Mouse (Mus musculus): Measurements from ENCODE around the gene Spem1. TPM values are rescaled to one million over a fixed set of nuclear protein-coding genes. Genes with fewer than 3 reads are reported as not detected.
"Not testable (repeated sequence)": the region's sequence is repeated elsewhere in the genome, so short reads cannot be mapped to it uniquely, and the experiment has no call there.

The Spem1 gene
- polyA plus RNA-seq (2015; fragmentation: Nextera tagmentation; extraction: Ambion mirVana), result 0.21 and 0.34 TPM in 2 replicates

DNA sequence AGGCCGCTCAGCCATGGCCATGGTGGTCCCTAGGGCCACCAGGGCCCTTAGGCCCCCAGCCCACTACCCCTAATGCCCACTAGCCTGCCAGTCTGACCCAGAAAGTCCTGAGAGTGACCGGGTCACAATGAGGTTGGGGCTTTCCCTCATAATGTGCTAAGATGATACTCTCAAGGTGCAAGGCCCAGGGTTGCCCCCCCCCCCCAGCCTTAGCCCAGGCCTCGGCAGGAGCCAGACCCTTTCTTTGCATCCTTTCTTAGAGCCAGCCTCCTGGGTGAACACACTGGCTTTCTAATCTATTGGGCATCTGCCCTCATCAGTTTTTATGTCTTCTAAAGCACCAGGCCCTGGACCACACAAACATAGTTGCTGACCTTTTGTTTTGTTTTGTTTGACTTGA is at the start of gene Spem1:
Gene Spem1 (minus strand): TSS at position 101 of the 400 bp plus-strand sequence.
- Histone ChIP-seq H3K4me1 (replicated peaks) (no peaks in the 10 kb centered on the region), H3K9me3 (no peaks in the 10 kb centered on the region), H3K27me3 (no peaks in the 10 kb centered on the region), H3K4me2 (no peak within 1 kb of the TSS), H3K27ac (replicated peaks) (no peak within 1 kb of the TSS), H3K4me3 (no peak within 1 kb of the TSS), H3K9ac (no peak within 1 kb of the TSS), H3K36me3 (peaks cover 28% of the 10 kb centered on the region)
- no peak for ATAC-seq (ENCODE audit: low FRiP score, low read depth)
- 87% methylated on average over 3 of the region's 3 CpGs for WGBS

DNA sequence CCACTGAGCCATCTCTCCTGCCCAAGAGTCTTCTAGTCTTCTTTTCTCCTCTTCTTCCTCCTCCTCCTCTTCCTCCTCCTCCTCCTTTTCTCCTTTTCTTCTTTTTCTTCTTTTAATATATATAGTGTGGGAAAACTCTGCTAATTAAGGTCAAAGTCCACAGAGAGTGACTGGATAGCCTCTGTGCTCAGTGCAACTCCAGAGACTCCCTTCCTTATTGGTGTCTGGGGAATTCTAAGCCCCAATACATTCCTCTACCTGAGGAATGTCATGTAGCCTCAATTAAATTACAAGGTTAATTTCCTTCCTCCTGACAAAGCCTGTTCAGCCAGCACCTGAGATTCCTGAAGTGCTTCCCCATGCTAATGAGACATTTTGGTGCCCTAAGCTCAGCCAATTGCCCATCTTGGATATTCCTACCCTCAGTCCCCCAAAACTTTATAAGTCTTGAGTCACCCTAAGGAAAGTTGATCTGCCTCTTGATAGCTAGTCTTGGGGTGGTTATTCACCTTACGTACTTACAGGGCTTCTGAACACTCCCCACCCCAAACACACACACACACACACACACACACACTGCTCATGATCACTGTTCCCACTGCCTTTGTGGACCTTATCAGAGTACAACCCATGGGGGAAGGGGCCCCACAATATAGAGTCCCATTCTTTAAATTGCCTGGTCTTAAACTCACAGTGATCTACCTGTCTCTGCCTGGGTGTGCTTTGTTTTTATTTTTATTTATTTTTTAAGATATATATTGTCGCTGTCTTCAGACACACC is 48.5 kb upstream of the Spem1 start:
- Histone ChIP-seq H3K4me1 (replicated peaks) (no peaks in the 10 kb centered on the region), H3K27me3 (no peaks in the 10 kb centered on the region), H3K9me3 (no peaks in the 10 kb centered on the region), H3K36me3 (no peaks in the 10 kb centered on the region), H3K9ac (no peak overlapping the region), H3K4me3 (no peak overlapping the region), H3K27ac (replicated peaks) (no peak overlapping the region), H3K4me2 (no peak overlapping the region)
- ATAC-seq (ENCODE audit: low FRiP score, low read depth), result no peak
- 98% methylated on average over 2 of the region's 2 CpGs for WGBS

DNA sequence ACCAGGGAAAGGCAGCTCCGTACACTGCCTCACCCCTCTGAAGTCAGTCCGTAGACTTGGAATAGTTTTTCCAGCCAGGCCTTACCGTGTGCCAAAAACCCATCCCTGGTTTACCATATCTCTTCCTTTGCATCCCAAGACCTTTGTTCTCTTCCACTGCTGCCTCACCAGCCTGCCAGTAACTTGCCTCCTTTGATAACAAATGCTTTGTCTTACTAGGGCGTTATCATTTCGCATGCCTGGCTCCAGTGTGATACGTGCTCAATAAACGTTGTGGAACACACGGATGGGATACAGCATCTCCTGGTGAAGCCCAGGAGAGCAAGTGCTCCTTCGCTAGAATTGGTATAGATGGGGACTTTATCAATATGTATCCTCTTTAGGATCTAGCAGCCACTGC is 45.4 kb upstream of the Spem1 start:
- Histone ChIP-seq H3K4me2 (no peak overlapping the region), H3K4me1 (replicated peaks) (no peaks in the 10 kb centered on the region), H3K27ac (replicated peaks) (no peak overlapping the region), H3K4me3 (no peak overlapping the region), H3K9ac (no peak overlapping the region), H3K9me3 (no peaks in the 10 kb centered on the region), H3K36me3 (no peaks in the 10 kb centered on the region), H3K27me3 (no peaks in the 10 kb centered on the region)
- WGBS, result 69% methylated on average over 9 of the region's 9 CpGs
- ATAC-seq (ENCODE audit: low FRiP score, low read depth), result no peak

DNA sequence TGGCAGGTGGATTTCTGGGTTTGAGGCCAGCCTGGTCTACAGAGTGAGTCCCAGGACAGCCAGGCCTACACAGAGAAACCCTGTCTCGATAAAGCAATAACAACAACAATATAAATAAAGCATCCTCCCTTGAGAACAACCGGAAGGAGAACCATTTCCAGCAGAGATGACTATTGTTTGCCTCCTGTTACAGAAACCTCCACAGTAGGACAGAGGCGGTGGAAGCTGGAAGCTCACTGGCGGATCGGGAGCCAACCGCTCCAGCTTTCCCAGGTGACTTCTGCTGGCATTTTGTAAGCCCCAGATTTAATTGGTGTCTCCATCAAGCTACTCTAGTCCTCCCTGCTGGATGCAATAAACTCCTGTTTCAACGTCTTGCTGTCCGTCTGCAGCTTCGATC is 43.6 kb upstream of the Spem1 start:
- H3K36me3 ChIP-seq, result no peaks in the 10 kb centered on the region
- no peak overlapping the region for H3K27ac ChIP-seq (replicated peaks)
- H3K9me3 ChIP-seq, result no peaks in the 10 kb centered on the region
- no peak overlapping the region for H3K4me2 ChIP-seq
- WGBS, result 77% methylated on average over 9 of the region's 9 CpGs
- no peak for ATAC-seq (ENCODE audit: low FRiP score, low read depth)
- H3K27me3 ChIP-seq, result no peaks in the 10 kb centered on the region
- no peaks in the 10 kb centered on the region for H3K4me1 ChIP-seq (replicated peaks)
- H3K9ac ChIP-seq, result no peak overlapping the region
- H3K4me3 ChIP-seq, result no peak overlapping the region

DNA sequence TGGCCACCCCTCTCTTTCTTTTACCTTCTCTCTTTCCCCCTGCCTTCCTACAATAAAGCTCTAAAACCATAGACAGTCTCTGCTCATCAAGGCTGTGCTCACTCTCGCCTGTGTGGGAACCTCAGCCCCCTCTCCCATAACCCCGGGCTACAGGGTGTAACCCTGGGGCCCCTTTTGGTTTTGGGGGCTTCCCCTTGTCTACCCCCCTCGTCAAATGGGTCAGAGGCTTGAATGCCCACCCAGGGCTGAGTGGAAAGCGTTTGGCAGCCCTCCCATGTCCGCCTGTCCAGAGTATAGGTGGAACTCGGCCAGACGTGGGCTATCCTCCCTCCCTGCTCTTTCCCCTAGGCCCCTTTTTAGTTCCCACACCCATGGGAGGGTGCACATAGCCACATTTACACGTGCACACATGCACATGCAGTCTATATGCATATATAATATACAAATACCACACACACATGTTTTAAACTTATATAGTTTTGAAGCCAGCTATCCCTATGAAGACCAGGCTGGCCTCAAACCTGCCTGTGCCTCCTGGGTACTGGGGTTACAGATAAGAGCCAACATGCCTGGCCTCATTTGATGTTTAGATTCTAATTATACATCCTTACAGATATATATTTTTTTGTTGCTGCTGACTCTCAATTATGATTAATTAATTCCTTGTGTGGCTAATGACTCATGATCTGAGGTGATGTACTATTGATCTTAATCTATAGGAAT is 42.3 kb upstream of the Spem1 start:
- no peak overlapping the region for H3K9ac ChIP-seq
- no peaks in the 10 kb centered on the region for H3K36me3 ChIP-seq
- ATAC-seq (ENCODE audit: low FRiP score, low read depth), result no peak
- no peak overlapping the region for H3K4me2 ChIP-seq
- no peaks in the 10 kb centered on the region for H3K4me1 ChIP-seq (replicated peaks)
- 0 out of 2 replicates have a peak, but pooled peaks cover 2% of the 10 kb centered on the region for H3K27me3 ChIP-seq
- 47% methylated on average over 8 of the region's 8 CpGs for WGBS
- H3K27ac ChIP-seq (replicated peaks), result no peak overlapping the region
- no peak overlapping the region for H3K4me3 ChIP-seq
- no peaks in the 10 kb centered on the region for H3K9me3 ChIP-seq

DNA sequence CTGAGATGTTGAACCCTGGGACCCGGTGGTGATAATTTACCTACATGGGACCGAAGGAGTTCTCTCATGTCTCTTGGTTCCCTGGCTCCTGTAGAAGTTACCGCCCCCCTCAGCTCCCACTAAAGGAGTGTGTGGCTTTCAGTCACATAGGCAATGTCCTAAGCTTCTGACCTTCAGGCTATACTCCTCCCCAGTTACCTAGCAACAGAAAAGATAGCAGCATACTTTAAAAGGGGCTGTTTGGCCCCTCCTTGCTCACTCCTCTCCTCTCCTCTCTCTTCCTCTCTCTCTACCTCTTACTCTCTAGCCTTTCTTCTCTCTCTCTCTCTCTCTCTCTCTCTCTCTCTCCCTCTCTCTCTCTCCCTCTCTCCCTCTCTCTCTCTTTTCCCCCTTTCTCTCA is 41.7 kb upstream of the Spem1 start:
- H3K4me1 ChIP-seq (replicated peaks); H3K27me3 ChIP-seq; H3K9me3 ChIP-seq; H3K4me3 ChIP-seq; H3K9ac ChIP-seq; H3K4me2 ChIP-seq; H3K36me3 ChIP-seq; ATAC-seq (ENCODE audit: low FRiP score, low read depth); H3K27ac ChIP-seq (replicated peaks): not testable (repeated sequence)
- 77% methylated on average over 3 of the region's 3 CpGs for WGBS

DNA sequence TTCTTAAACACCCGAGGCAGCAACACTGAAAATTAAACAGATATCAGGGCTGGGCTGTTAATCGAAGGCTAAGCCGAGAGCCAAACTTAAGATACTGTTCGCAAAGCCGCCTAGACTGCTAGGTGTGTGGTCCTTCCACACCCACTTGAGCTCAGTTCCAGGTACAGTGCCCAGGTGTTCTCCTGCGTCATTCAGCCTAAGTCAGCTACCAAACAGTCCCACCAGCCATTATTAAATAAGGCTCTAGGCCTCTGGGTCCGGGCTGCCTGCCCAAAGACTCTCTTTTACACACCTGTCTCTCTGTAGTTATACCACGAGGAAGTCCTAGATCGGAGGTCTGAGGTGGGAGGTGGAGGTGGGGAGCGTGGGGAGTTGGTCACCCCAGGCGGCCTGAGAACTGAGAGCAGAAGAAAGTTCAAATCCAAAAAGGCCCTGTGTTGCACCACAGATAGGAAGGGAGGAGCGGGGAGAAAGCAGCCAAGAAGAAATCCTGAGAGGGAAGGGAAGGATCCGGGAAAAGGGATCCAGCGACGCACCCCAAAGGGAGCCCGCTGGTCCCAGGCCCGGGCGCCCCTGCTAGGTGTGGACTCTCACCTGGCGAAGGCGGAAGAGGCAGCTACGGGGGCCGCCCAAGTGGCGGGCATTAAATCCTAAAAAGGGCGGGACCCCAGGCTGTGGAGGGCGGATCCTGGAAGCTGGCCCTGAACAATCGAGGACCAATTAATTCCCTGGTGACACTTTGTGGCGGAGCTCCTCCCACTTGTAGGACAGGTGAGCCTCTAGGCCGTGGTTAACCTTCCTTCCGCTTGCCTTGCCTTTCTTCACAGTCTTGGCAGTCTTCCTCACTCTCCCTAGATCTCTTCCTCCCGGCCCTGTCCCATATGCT is 36.4 kb upstream of the Spem1 start, which contains the start of gene Tnk1:
Gene Tnk1 (minus strand): TSS at position 618 of the 886 bp plus-strand sequence.
- H3K4me2 ChIP-seq, result no peak within 1 kb of the TSS
- no peak for ATAC-seq (ENCODE audit: low FRiP score, low read depth)
- 23% methylated on average over 30 of the region's 30 CpGs for WGBS

DNA sequence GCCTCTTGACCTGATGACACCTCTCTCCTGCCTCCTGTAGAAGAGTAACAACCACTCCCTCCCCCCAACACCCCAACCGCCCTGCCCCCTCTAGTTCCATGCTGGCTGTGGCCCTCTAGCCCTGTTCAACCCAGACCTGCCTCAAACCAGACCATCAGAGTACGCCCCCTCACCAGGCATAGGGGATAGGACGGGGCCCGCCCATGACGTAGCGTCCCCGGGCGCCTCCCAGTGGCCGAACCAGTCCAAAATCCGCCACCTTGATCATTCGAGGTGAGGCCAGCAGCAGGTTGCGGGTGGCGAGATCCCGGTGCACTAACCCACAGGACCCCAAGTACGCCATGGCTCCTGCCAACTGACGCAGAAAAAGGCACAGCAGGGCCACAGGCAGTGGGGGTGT is 33.4 kb upstream of the Spem1 start:
- ATAC-seq (ENCODE audit: low FRiP score, low read depth), result 0 out of 2 replicates have a peak, but pooled peaks have one; percentile 38

More for the DNA sequence above, 36.4 kb upstream of the Spem1 start, which contains the start of gene Tnk1:
- Histone ChIP-seq H3K27me3 (peaks cover 22% of the 10 kb centered on the region), H3K4me3 (no peak within 1 kb of the TSS), H3K27ac (replicated peaks) (no peak within 1 kb of the TSS), H3K4me1 (replicated peaks) (peaks cover 4% of the 10 kb centered on the region; the same call in 1 of the 2 replicates), H3K36me3 (no peaks in the 10 kb centered on the region), H3K9ac (no peak within 1 kb of the TSS), H3K9me3 (no peaks in the 10 kb centered on the region)

DNA sequence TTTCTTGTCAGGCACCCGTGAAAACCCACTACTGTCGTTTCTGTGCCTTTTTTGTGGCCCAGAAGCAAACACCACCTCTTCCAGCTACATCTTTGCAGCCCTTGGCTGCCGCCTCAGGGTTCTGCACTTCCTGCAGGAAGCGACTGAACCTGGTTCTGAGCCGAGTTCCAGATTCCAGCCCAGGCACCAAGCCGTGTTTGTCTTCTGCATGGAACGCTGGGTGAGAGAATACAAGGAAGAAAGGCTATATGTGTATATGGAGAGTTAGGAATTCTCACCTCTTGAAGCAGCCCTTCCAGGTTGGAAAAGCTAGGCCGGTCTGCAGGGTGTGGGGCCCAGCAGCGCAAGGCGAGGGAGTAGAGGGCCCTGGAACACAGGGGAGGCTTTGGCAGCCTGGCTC is 32.7 kb upstream of the Spem1 start:
- peaks cover 4% of the 10 kb centered on the region; the same call in 1 of the 2 replicates for H3K4me1 ChIP-seq (replicated peaks)
- no peak overlapping the region for H3K4me3 ChIP-seq
- no peak overlapping the region for H3K4me2 ChIP-seq
- 84% methylated on average over 10 of the region's 10 CpGs for WGBS
- ATAC-seq (ENCODE audit: low FRiP score, low read depth), result no peak
- H3K9me3 ChIP-seq, result no peaks in the 10 kb centered on the region
- H3K27me3 ChIP-seq, result peaks cover 20% of the 10 kb centered on the region
- peaks cover 13% of the 10 kb centered on the region; the same call in 1 of the 2 replicates for H3K36me3 ChIP-seq
- no peak overlapping the region for H3K9ac ChIP-seq
- H3K27ac ChIP-seq (replicated peaks), result no peak overlapping the region

More for the DNA sequence above, 33.4 kb upstream of the Spem1 start:
- no peak overlapping the region for H3K27ac ChIP-seq (replicated peaks)
- H3K9me3 ChIP-seq, result no peaks in the 10 kb centered on the region
- H3K9ac ChIP-seq, result no peak overlapping the region
- no peak overlapping the region for H3K4me3 ChIP-seq
- 23% methylated on average over 16 of the region's 16 CpGs for WGBS
- peaks cover 22% of the 10 kb centered on the region for H3K27me3 ChIP-seq
- peaks cover 9% of the 10 kb centered on the region; the same call in 1 of the 2 replicates for H3K36me3 ChIP-seq
- H3K4me2 ChIP-seq, result no peak overlapping the region
- H3K4me1 ChIP-seq (replicated peaks), result peaks cover 4% of the 10 kb centered on the region; the same call in 1 of the 2 replicates

DNA sequence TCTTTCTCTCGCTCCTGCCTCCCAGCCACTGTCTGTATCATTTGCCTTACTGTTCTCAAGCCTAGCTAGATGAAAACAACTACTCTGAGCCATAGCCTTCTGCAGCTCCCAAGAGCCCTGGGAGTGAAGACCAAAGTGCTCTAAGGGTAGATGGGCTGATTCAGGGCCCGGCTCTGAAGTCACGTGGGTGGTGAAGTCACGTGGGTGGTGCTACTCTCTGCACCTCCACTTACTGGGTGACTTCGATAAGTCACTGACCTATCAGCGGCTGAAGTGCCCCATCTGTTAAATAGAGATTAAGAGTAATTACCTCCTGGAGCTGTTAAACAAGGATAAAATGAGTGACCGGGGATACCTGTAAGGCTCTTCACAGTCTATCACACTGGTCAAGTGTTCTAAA is 32.0 kb upstream of the Spem1 start:
- peaks cover 18% of the 10 kb centered on the region for H3K27me3 ChIP-seq
- H3K9me3 ChIP-seq, result no peaks in the 10 kb centered on the region
- H3K27ac ChIP-seq (replicated peaks), result no peak overlapping the region
- H3K4me1 ChIP-seq (replicated peaks), result peaks cover 4% of the 10 kb centered on the region; the same call in 1 of the 2 replicates
- H3K36me3 ChIP-seq, result peaks cover 14% of the 10 kb centered on the region; the same call in 1 of the 2 replicates
- no peak overlapping the region for H3K9ac ChIP-seq
- no peak overlapping the region for H3K4me2 ChIP-seq
- H3K4me3 ChIP-seq, result no peak overlapping the region
- 0 out of 2 replicates have a peak, but pooled peaks have one; percentile 33 for ATAC-seq (ENCODE audit: low FRiP score, low read depth)
- WGBS, result 75% methylated on average over 7 of the region's 7 CpGs

DNA sequence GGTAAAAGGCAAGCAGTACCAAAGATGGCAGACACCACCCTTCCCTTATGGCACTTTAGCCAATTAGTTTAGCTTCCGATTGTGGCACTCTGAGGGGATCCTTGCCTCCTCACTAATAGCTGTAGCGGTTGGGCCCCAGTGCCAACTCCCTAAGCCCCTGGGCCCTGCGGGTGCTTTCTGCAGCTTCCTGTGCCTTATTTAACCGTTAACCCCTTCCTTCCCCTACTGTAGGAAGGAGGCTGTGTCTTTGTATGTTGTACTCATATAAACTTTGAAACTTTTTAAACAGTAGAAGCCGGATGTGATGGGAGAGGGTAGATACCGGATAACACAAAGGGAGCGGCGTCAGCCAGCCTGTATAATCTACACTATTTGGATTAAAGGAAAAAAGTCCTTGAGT is 28.8 kb upstream of the Spem1 start:
- Histone ChIP-seq H3K4me2 (no peak overlapping the region), H3K9me3 (no peaks in the 10 kb centered on the region), H3K9ac (no peak overlapping the region), H3K4me3 (no peak overlapping the region), H3K36me3 (peaks cover 20% of the 10 kb centered on the region; the same call in 1 of the 2 replicates), H3K27ac (replicated peaks) (no peak overlapping the region), H3K27me3 (no peaks in the 10 kb centered on the region), H3K4me1 (replicated peaks) (peaks cover 24% of the 10 kb centered on the region)
- no peak for ATAC-seq (ENCODE audit: low FRiP score, low read depth)
- 70% methylated on average over 8 of the region's 8 CpGs for WGBS

Data from hindbrain, embryonic 15.5 days (tissue).